32 mouse cellular contexts compared by ENCODE assay signal in the genomic region with DNA sequence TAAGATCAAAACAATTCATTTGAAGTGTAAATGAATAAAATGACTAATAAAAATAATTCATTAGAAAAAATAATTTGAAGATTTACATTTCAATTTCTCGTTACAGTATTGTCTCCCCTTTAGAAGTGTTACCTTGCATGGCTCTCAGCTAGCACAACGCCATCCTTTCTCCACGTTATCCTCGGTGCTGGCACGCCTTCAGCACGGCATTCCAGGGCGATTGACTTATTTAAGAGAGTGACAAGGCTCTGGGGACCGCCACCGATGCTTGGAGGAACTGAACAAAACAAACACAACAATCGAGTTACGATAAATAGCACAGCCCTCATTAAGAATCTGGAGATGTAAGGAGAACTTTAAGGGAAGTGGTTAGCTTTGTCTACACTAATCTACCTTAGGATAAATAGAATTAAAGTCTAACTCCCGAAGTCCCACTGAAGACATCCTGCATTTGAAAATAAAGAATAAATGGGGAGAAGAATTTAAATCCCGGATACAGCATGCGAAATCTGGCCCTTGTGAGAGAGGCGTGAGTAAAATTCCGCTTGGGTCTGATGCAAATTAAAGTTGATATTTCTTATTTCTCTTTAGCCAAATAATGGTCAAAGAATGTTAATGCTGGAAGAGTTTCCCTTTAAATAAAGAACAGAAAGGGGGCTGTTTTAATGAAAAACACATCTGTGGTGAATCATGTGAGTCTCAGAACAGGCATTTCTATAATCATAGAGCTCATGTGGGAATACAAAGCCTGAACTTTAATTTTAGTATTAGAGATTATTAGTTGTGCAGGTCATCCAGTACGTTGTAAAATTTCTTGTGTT.
DNase-seq lines count a peak whose midpoint lies in the region; ATAC-seq and TF ChIP-seq lines count a peak whose summit lies in the region.
"Had no signal": no experiment of that assay in that cellular context is flagged by ENCODE, and none has a peak within 500 bp of the region (broad histone marks: within the 10 kb centered on the region; RNA-seq: fewer than 3 reads in every experiment).

No protein-coding gene starts in this region.

- no peaks in the 10 kb centered on the region for H3K36me3 ChIP-seq in embryonic facial prominence, embryonic 11.5 days (replicated peaks; ENCODE audit: control insufficient read depth, insufficient read depth, low read depth, low read length)
- peaks cover 54% of the 10 kb centered on the region for H3K36me3 ChIP-seq in embryonic facial prominence, embryonic 10.5 days (replicated peaks)
- H3K36me3 ChIP-seq in midbrain, embryonic 16.5 days (ENCODE audit: control insufficient read depth, insufficient read depth, low read length), result no peaks in the 10 kb centered on the region
- no peaks in the 10 kb centered on the region for H3K36me3 ChIP-seq in midbrain, embryonic 10.5 days
- H3K36me3 ChIP-seq in kidney, adult 2 months (ENCODE audit: control insufficient read depth, insufficient read depth, low read length), result no peaks in the 10 kb centered on the region
- H3K36me3 ChIP-seq: G1E; liver, embryonic 13.5 days; neural tube, embryonic 15.5 days had no signal

- no peaks in the 10 kb centered on the region for H3K9me3 ChIP-seq in embryonic facial prominence, embryonic 11.5 days (replicated peaks; ENCODE audit: control insufficient read depth, low read length)
- H3K9me3 ChIP-seq in embryonic facial prominence, embryonic 10.5 days, result no peaks in the 10 kb centered on the region
- H3K9me3 ChIP-seq in midbrain, embryonic 16.5 days (replicated peaks; ENCODE audit: control insufficient read depth, low read length, poor library complexity, severe bottlenecking), result no peaks in the 10 kb centered on the region
- no peaks in the 10 kb centered on the region for H3K9me3 ChIP-seq in midbrain, embryonic 10.5 days (replicated peaks)
- H3K9me3 ChIP-seq: forebrain, embryonic 10.5 days; G1E; heart, embryonic 10.5 days; heart, embryonic 15.5 days; liver, embryonic 13.5 days; neural tube, embryonic 15.5 days had no signal

- no peaks in the 10 kb centered on the region for H3K27me3 ChIP-seq in embryonic facial prominence, embryonic 11.5 days (ENCODE audit: control insufficient read depth, insufficient read depth, low read length)
- no peaks in the 10 kb centered on the region for H3K27me3 ChIP-seq in embryonic facial prominence, embryonic 10.5 days (replicated peaks; ENCODE audit: low read depth, poor library complexity, severe bottlenecking)
- no peaks in the 10 kb centered on the region for H3K27me3 ChIP-seq in midbrain, embryonic 16.5 days (ENCODE audit: control insufficient read depth, insufficient read depth, low read depth, low read length)
- no peaks in the 10 kb centered on the region for H3K27me3 ChIP-seq in midbrain, embryonic 10.5 days (ENCODE audit: low read depth, poor library complexity, severe bottlenecking)
- no peaks in the 10 kb centered on the region for H3K27me3 ChIP-seq in kidney, adult 2 months (replicated peaks; ENCODE audit: control insufficient read depth, insufficient read depth, low read length)
- H3K27me3 ChIP-seq: heart, embryonic 15.5 days; liver, embryonic 13.5 days; neural tube, embryonic 15.5 days; Patski had no signal

- no peak overlapping the region for H3K4me2 ChIP-seq in embryonic facial prominence, embryonic 11.5 days (ENCODE audit: low read depth, low read length)
- peak overlapping the region; percentile 23; the same call in 1 of the 2 replicates for H3K4me2 ChIP-seq in midbrain, embryonic 16.5 days (ENCODE audit: low read length)
- H3K4me2 ChIP-seq: heart, embryonic 15.5 days; liver, embryonic 13.5 days; neural tube, embryonic 15.5 days had no signal

- H3K4me3 ChIP-seq in embryonic facial prominence, embryonic 11.5 days (ENCODE audit: low read depth, low read length), result no peak overlapping the region
- no peak overlapping the region for H3K4me3 ChIP-seq in embryonic facial prominence, embryonic 10.5 days
- no peak overlapping the region for H3K4me3 ChIP-seq in midbrain, embryonic 16.5 days (ENCODE audit: low read depth, low read length)
- no peak overlapping the region for H3K4me3 ChIP-seq in midbrain, embryonic 10.5 days
- no peak overlapping the region for H3K4me3 ChIP-seq in kidney, adult 2 months (ENCODE audit: insufficient read depth, low read depth, low read length)
- H3K4me3 ChIP-seq: forebrain, embryonic 10.5 days; heart, embryonic 10.5 days; heart, embryonic 15.5 days; liver, embryonic 13.5 days; neural tube, embryonic 15.5 days had no signal

- DNase-seq in embryonic facial prominence, embryonic 11.5 days (ENCODE audit: low spot score), result peak; percentile 45
- no peak for DNase-seq in embryonic facial prominence, embryonic 10.5 days (ENCODE audit: low spot score)
- no peak for DNase-seq in midbrain, embryonic 10.5 days (ENCODE audit: low spot score)
- DNase-seq in fibroblast of lung, adult 2 months (ENCODE audit: low read depth), result peak; percentile 17
- DNase-seq in kidney, adult 2 months, result no peak
- DNase-seq: adrenal gland, postnatal 10 days; cerebellum, adult 11 months; cerebellum, adult 9-10 months; cerebellum, postnatal 36 days; gastrocnemius, postnatal 25 days; heart, adult 11 months; kidney, adult 18-20 months; kidney, postnatal 4 days; layer of hippocampus, postnatal 36 days; left cerebral cortex, postnatal 4 days; liver, embryonic 13.5 days; lung, adult 18-20 months; retina, postnatal 1 day; right cerebral cortex, postnatal 14 days; spleen, adult 18-20 months; thymus, postnatal 14 days had no signal

- H3K9ac ChIP-seq in embryonic facial prominence, embryonic 11.5 days (replicated peaks; ENCODE audit: low read length), result no peak overlapping the region
- H3K9ac ChIP-seq in midbrain, embryonic 16.5 days (ENCODE audit: low read depth, low read length), result no peak overlapping the region
- H3K9ac ChIP-seq: heart, embryonic 15.5 days; liver, embryonic 13.5 days; neural tube, embryonic 15.5 days had no signal

- no peaks in the 10 kb centered on the region for H3K4me1 ChIP-seq in embryonic facial prominence, embryonic 11.5 days (ENCODE audit: control insufficient read depth, insufficient read depth, low read length)
- H3K4me1 ChIP-seq in embryonic facial prominence, embryonic 10.5 days, result 0 out of 2 replicates have a peak, but pooled peaks cover 3% of the 10 kb centered on the region
- H3K4me1 ChIP-seq in midbrain, embryonic 16.5 days (ENCODE audit: control insufficient read depth, insufficient read depth, low read length), result peaks cover 2% of the 10 kb centered on the region; the same call in 1 of the 2 replicates
- no peaks in the 10 kb centered on the region for H3K4me1 ChIP-seq in midbrain, embryonic 10.5 days
- no peaks in the 10 kb centered on the region for H3K4me1 ChIP-seq in kidney, adult 2 months (ENCODE audit: control insufficient read depth, insufficient read depth, low read length)
- H3K4me1 ChIP-seq: forebrain, embryonic 10.5 days; heart, embryonic 10.5 days; heart, embryonic 15.5 days; liver, embryonic 13.5 days; neural tube, embryonic 15.5 days had no signal

- ATAC-seq in embryonic facial prominence, embryonic 11.5 days (replicated peaks; ENCODE audit: insufficient number of reproducible peaks, low FRiP score, low TSS enrichment, low read depth), result no peak
- ATAC-seq in midbrain, embryonic 16.5 days, result no peak
- no peak for ATAC-seq in CD4-positive, CD25-positive, alpha-beta regulatory T cell, adult 4 months
- ATAC-seq: hindbrain, embryonic 16.5 days; lung, postnatal 0 days; Patski had no signal

- no peak for TF ChIP-seq CTCF in kidney, adult 2 months (conservative IDR thresholded peaks at IDR 0.05; ENCODE audit: insufficient read depth, insufficient read length, low read depth, low read length)

- no peak overlapping the region for H3K27ac ChIP-seq in embryonic facial prominence, embryonic 11.5 days (replicated peaks; ENCODE audit: low read depth, low read length)
- H3K27ac ChIP-seq in embryonic facial prominence, embryonic 10.5 days (replicated peaks), result no peak overlapping the region
- no peak overlapping the region for H3K27ac ChIP-seq in midbrain, embryonic 16.5 days (ENCODE audit: low read length)
- H3K27ac ChIP-seq in midbrain, embryonic 10.5 days (replicated peaks), result no peak overlapping the region
- no peak overlapping the region for H3K27ac ChIP-seq in kidney, adult 2 months (ENCODE audit: insufficient read depth, low read depth, low read length)
- H3K27ac ChIP-seq: forebrain, embryonic 10.5 days; heart, embryonic 10.5 days; heart, embryonic 15.5 days; liver, embryonic 13.5 days; macrophage; neural tube, embryonic 15.5 days had no signal

- 69% methylated on average over 17 of the region's 17 CpGs for WGBS in embryonic facial prominence, embryonic 11.5 days
- 81% methylated on average over 17 of the region's 17 CpGs for WGBS in embryonic facial prominence, embryonic 10.5 days
- WGBS in midbrain, embryonic 16.5 days, result 73% methylated on average over 17 of the region's 17 CpGs
- 86% methylated on average over 17 of the region's 17 CpGs for WGBS in midbrain, embryonic 10.5 days
- 89% methylated on average over 17 of the region's 17 CpGs for WGBS in kidney, adult 2 months

- TF ChIP-seq POLR2A in kidney, adult 2 months (IDR thresholded peaks at IDR 0.05; ENCODE audit: low read depth, low read length), result no peak

Comparison
In these comparisons a context has a peak if more than half of its experiments do, and no peak if none do; other contexts are left out.
1. DNase-seq: peak in embryonic facial prominence, embryonic 11.5 days (single experiment) and fibroblast of lung, adult 2 months (single experiment); none in embryonic facial prominence, embryonic 10.5 days (single experiment), midbrain, embryonic 10.5 days (single experiment) and kidney, adult 2 months (single experiment).